ENCODE assay signal across 8 mouse cellular contexts in the genomic region with DNA sequence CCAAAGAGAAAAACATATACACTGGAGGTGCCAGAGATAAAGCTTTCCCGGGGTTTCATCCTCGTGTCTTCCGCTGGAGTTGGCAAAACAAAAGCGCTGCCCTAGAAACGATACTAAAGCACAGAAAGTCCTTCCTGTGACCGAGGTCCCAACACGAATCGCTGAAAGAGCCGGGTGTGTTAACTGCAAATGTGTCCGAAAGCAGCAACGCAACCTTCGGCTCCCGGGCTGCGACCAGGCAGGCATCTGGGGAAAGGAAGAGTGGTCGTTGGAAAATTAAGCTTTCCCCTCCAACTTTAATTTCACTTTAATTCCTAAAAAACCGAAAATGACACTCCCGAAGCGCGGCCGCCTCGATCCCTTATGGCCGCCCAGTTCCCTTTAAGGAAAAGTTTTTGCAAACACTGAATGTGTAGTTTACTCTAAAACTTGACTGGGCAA.
DNase-seq lines count a peak whose midpoint lies in the region; ATAC-seq lines count a peak whose summit lies in the region.

No protein-coding gene starts in this region.

- H3K9ac ChIP-seq in embryonic facial prominence, embryonic 11.5 days (replicated peaks; ENCODE audit: low read length) = peak overlapping the region; percentile 62
- H3K9ac ChIP-seq in liver, embryonic 12.5 days = peak overlapping the region; percentile 73
- H3K9ac ChIP-seq in stomach, embryonic 14.5 days (replicated peaks; ENCODE audit: low read depth, low read length) = peak overlapping the region; percentile 57

- peaks cover 7% of the 10 kb centered on the region for H3K4me1 ChIP-seq in embryonic facial prominence, embryonic 11.5 days (ENCODE audit: control insufficient read depth, insufficient read depth, low read length)
- peaks cover 69% of the 10 kb centered on the region for H3K4me1 ChIP-seq in hindbrain, embryonic 10.5 days (replicated peaks)
- H3K4me1 ChIP-seq in liver, embryonic 12.5 days = peaks cover 56% of the 10 kb centered on the region
- peaks cover 35% of the 10 kb centered on the region; the same call in 1 of the 2 replicates for H3K4me1 ChIP-seq in stomach, embryonic 14.5 days (ENCODE audit: control insufficient read depth, insufficient read depth, low read length)

- H3K27me3 ChIP-seq in embryonic facial prominence, embryonic 11.5 days (ENCODE audit: control insufficient read depth, insufficient read depth, low read length) = no peaks in the 10 kb centered on the region
- peaks cover 18% of the 10 kb centered on the region for H3K27me3 ChIP-seq in hindbrain, embryonic 10.5 days (ENCODE audit: insufficient read depth, poor library complexity, severe bottlenecking)
- H3K27me3 ChIP-seq in liver, embryonic 12.5 days (replicated peaks) = peaks cover 38% of the 10 kb centered on the region
- peaks cover 3% of the 10 kb centered on the region; the same call in 1 of the 2 replicates for H3K27me3 ChIP-seq in stomach, embryonic 14.5 days (ENCODE audit: control insufficient read depth, insufficient read depth, low read length)

- H3K27ac ChIP-seq in embryonic facial prominence, embryonic 11.5 days (replicated peaks; ENCODE audit: low read depth, low read length) = peak overlapping the region; percentile 98
- peak overlapping the region; percentile 97 for H3K27ac ChIP-seq in hindbrain, embryonic 10.5 days
- peak overlapping the region; percentile 91 for H3K27ac ChIP-seq in liver, embryonic 12.5 days
- peak overlapping the region; percentile 93 for H3K27ac ChIP-seq in stomach, embryonic 14.5 days (ENCODE audit: low read length)

- ATAC-seq in embryonic facial prominence, embryonic 11.5 days (replicated peaks; ENCODE audit: insufficient number of reproducible peaks, low FRiP score, low TSS enrichment, low read depth) = no peak
- ATAC-seq in liver, embryonic 12.5 days = no peak
- no peak for ATAC-seq in stomach, embryonic 14.5 days (ENCODE audit: insufficient number of reproducible peaks, insufficient read depth, low FRiP score, low read depth)

- no peaks in the 10 kb centered on the region for H3K36me3 ChIP-seq in embryonic facial prominence, embryonic 11.5 days (replicated peaks; ENCODE audit: control insufficient read depth, insufficient read depth, low read depth, low read length)
- no peaks in the 10 kb centered on the region for H3K36me3 ChIP-seq in hindbrain, embryonic 10.5 days
- no peaks in the 10 kb centered on the region for H3K36me3 ChIP-seq in liver, embryonic 12.5 days
- no peaks in the 10 kb centered on the region for H3K36me3 ChIP-seq in stomach, embryonic 14.5 days (ENCODE audit: control insufficient read depth, insufficient read depth, low read length)

- 1% methylated on average over 22 of the region's 22 CpGs for WGBS in embryonic facial prominence, embryonic 11.5 days
- WGBS in hindbrain, embryonic 10.5 days = under 1% methylated on average over 22 of the region's 22 CpGs
- under 1% methylated on average over 22 of the region's 22 CpGs for WGBS in liver, embryonic 12.5 days (ENCODE audit: insufficient replicate concordance)
- WGBS in stomach, embryonic 14.5 days = 2% methylated on average over 22 of the region's 22 CpGs

- H3K4me2 ChIP-seq in embryonic facial prominence, embryonic 11.5 days (ENCODE audit: low read depth, low read length) = peak overlapping the region; percentile 32
- peak overlapping the region; percentile 92 for H3K4me2 ChIP-seq in liver, embryonic 12.5 days
- H3K4me2 ChIP-seq in stomach, embryonic 14.5 days (replicated peaks; ENCODE audit: low read depth, low read length) = peak overlapping the region; percentile 42

- no peaks in the 10 kb centered on the region for H3K9me3 ChIP-seq in embryonic facial prominence, embryonic 11.5 days (replicated peaks; ENCODE audit: control insufficient read depth, low read length)
- H3K9me3 ChIP-seq in hindbrain, embryonic 10.5 days = no peaks in the 10 kb centered on the region
- no peaks in the 10 kb centered on the region for H3K9me3 ChIP-seq in liver, embryonic 12.5 days (replicated peaks)
- H3K9me3 ChIP-seq in stomach, embryonic 14.5 days (ENCODE audit: control insufficient read depth, low read depth, low read length) = no peaks in the 10 kb centered on the region

- H3K4me3 ChIP-seq in embryonic facial prominence, embryonic 11.5 days (ENCODE audit: low read depth, low read length) = no peak overlapping the region
- peak overlapping the region; percentile 41 for H3K4me3 ChIP-seq in hindbrain, embryonic 10.5 days
- peak overlapping the region; percentile 60 for H3K4me3 ChIP-seq in liver, embryonic 12.5 days
- H3K4me3 ChIP-seq in stomach, embryonic 14.5 days (ENCODE audit: low read depth, low read length) = peak overlapping the region; percentile 6; the same call in 1 of the 2 replicates

- DNase-seq in adrenal gland, postnatal 10 days = peak; percentile 27
- no peak for DNase-seq in adrenal gland, adult 8-10 months
- peak; percentile 60 for DNase-seq in embryonic facial prominence, embryonic 11.5 days (ENCODE audit: low spot score)
- peak; percentile 69 for DNase-seq in hindbrain, embryonic 10.5 days (ENCODE audit: low spot score)
- no peak for DNase-seq in left cerebral cortex, adult 11 months (ENCODE audit: low spot score)
- DNase-seq in thymus, postnatal 10 days (ENCODE audit: low spot score in 2 of 2) = no peak

Comparison
In these comparisons a context has a peak if more than half of its experiments do, and no peak if none do; other contexts are left out.
1. DNase-seq: peak in adrenal gland, postnatal 10 days (single experiment), embryonic facial prominence, embryonic 11.5 days (single experiment) and hindbrain, embryonic 10.5 days (single experiment); none in adrenal gland, adult 8-10 months (single experiment), left cerebral cortex, adult 11 months (single experiment) and thymus, postnatal 10 days (0 of 2).
2. H3K4me2 ChIP-seq: peak in every context shown above with its lines; median percentile 92 in liver, embryonic 12.5 days; 42 in stomach, embryonic 14.5 days; 32 in embryonic facial prominence, embryonic 11.5 days.
3. Peak in every context shown above with its lines, with median percentiles within 50 percentile points of each other: H3K27ac ChIP-seq and H3K9ac ChIP-seq.